Mouse (Mus musculus) heart, embryonic 14.5 days (tissue): Measurements from ENCODE around the gene Pvr. TPM values are rescaled to one million over a fixed set of nuclear protein-coding genes. Genes with fewer than 3 reads are reported as not detected.

Experiments
- ATAC-seq: fragments of 200-750 bp; cut with Nextera tagmentation; 2 replicates; pipeline ENCODE4 v1.8.0; 2017; ENCODE audit warnings: low read depth, moderate TSS enrichment; ENCODE audit not compliant: insufficient number of reproducible peaks, insufficient read depth, low FRiP score
- H3K27ac ChIP-seq, 2 experiments: fragments of 200-500 bp in 1 of 2; fragments of 300-500 bp in 1 of 2; sonication (generic) in 1 of 2; replicated peaks in 1 of 2; 2 replicates each; pipeline ENCODE4 v1.5.1; 2012 to 2014; ENCODE audit warnings: low read depth in 2 of 2, low read length in 2 of 2, control low read depth in 1 of 2, mild to moderate bottlenecking in 1 of 2, mixed read lengths in 1 of 2; ENCODE audit not compliant: control insufficient read depth in 1 of 2, insufficient read depth in 1 of 2
- H3K27me3 ChIP-seq: fragments of 300-500 bp; sonication (generic); 2 replicates; pipeline ENCODE4 v1.6.1; 2014; ENCODE audit warnings: mild to moderate bottlenecking, low read length, control low read depth; ENCODE audit not compliant: control insufficient read depth, insufficient read depth
- H3K36me3 ChIP-seq: fragments of 300-500 bp; sonication (generic); 2 replicates; pipeline ENCODE4 v1.6.1; 2014; ENCODE audit warnings: mild to moderate bottlenecking, control low read depth, low read length, mixed read lengths; ENCODE audit not compliant: control insufficient read depth, insufficient read depth
- H3K4me1 ChIP-seq, 2 experiments: fragments of 200-500 bp in 1 of 2; fragments of 300-500 bp in 1 of 2; sonication (generic) in 1 of 2; 2 replicates each; pipeline ENCODE4 v1.6.1; 2012 to 2014; ENCODE audit warnings: low read length in 2 of 2, control low read depth in 1 of 2, mixed read lengths in 1 of 2; ENCODE audit not compliant: control insufficient read depth in 2 of 2, insufficient read depth in 2 of 2
- H3K4me2 ChIP-seq: fragments of 300-500 bp; sonication (generic); 2 replicates; pipeline ENCODE4 v1.6.1; 2014; ENCODE audit warnings: mild to moderate bottlenecking, low read length
- H3K4me3 ChIP-seq, 2 experiments: fragments of 200-500 bp in 1 of 2; fragments of 300-500 bp in 1 of 2; sonication (generic) in 1 of 2; 2 replicates each; pipeline ENCODE4 v1.5.1; 2012 to 2014; ENCODE audit warnings: low read length in 2 of 2, mild to moderate bottlenecking in 2 of 2, control low read depth in 1 of 2, low read depth in 1 of 2, moderate library complexity in 1 of 2; ENCODE audit not compliant: control insufficient read depth in 1 of 2, insufficient read depth in 1 of 2
- H3K9ac ChIP-seq: fragments of 300-500 bp; sonication (generic); 2 replicates; pipeline ENCODE4 v1.6.1; 2014; ENCODE audit warnings: mild to moderate bottlenecking, low read length
- H3K9me3 ChIP-seq: fragments of 300-500 bp; sonication (generic); 2 replicates; pipeline ENCODE4 v1.6.1; 2016; ENCODE audit warnings: low read length, control low read depth; ENCODE audit not compliant: control insufficient read depth
- WGBS: fragments of 180-500 bp; shearing (Covaris S2); extraction: QIAGEN DNeasy Blood & Tissue Kit; methylation state at CpG from one replicate; pipeline ENCODE4 v1.1.7; 2014; 5-methylcytosine and 5-hydroxymethylcytosine counted together
- polyA plus RNA-seq: library from polyadenylated mRNA; unstranded; fragments of >200 nt; fragmentation: Nextera tagmentation; extraction: Ambion mirVana; gene quantifications from 2 replicates; pipeline ENCODE4 v1.2.1, GENCODE M21; 2014

Pvr gene
- polyA plus RNA-seq, 1 experiment from 2014 or later, result 12.7 TPM

DNA sequence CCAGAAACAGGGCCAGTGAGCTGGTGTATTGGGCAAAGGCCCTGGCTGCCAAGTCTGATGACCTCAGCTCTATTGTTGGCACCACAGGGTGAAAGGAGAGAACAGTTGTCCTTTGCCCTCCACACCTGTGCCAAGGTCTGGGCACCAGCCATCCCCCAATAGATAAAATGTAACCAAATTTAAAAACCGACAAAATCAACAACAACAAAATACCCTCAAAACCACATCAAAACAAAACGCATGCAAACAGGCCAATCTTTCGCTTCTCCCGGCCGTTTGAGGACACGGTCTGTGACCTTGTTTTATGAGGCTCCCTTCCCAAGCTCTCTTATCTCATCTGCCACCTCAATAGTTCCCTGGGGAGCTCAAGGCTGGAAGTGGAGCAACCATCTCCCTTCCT lies 54.5 kb downstream of the Pvr start:
- Histone ChIP-seq H3K9ac (no peak overlapping the region), H3K4me2 (no peak overlapping the region), H3K4me3 (no peak overlapping the region), H3K27ac (no peak overlapping the region), H3K4me1 (peaks cover 6 to 8% of the 10 kb centered on the region in 2 experiments; a peak in 3 of 4 replicates), H3K9me3 (no peaks in the 10 kb centered on the region), H3K36me3 (no peaks in the 10 kb centered on the region), H3K27me3 (no peaks in the 10 kb centered on the region)
- WGBS, result 72% methylated on average over 6 of the region's 6 CpGs
- ATAC-seq, result no peak

- Histone ChIP-seq H3K4me1 (peaks cover 4 to 5% of the 10 kb centered on the region in 2 experiments; a peak in 3 of 4 replicates), H3K27me3 (no peaks in the 10 kb centered on the region), H3K4me2 (no peak overlapping the region), H3K27ac (no peak overlapping the region), H3K4me3 (no peak overlapping the region), H3K9me3 (no peaks in the 10 kb centered on the region), H3K9ac (no peak overlapping the region), H3K36me3 (no peaks in the 10 kb centered on the region)
- 66% methylated on average over 8 of the region's 8 CpGs for WGBS
- ATAC-seq, result no peak
Observed at GRCm38 (mm10) chr7:19865246-19866036, 55.5 kb downstream of the Pvr start.

GRCm38 (mm10) chr7:19864241-19864640 lies 56.7 kb downstream of the Pvr start:
- 44% methylated on average over 2 of the region's 2 CpGs for WGBS
- peaks cover 4 to 5% of the 10 kb centered on the region in 2 experiments; a peak in 3 of 4 replicates for H3K4me1 ChIP-seq
- no peak for ATAC-seq

DNA sequence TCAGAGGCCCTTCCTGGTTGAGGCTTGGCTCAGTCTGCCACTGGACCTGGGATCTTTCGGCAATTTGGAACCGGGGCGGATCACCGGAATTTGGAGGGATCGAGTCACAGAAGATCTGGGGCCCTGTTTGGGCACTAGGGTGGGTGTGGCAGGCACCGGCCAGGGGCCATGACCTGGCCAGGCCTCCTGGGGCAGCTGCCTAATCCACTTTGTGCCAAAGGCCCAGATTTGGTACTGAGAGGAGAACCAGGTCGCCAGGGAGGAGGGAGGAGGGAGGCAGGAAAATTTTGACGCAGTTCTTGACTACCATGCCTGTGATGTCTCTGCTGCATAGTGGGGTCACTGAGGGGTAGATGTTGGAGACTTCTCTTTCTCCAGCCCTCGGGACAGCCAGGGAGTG lies 59.8 kb downstream of the Pvr start, which contains the start of gene Ceacam16:
Gene Ceacam16, minus strand, starts transcription at position 101 of the 400 bp plus-strand sequence.
- Histone ChIP-seq H3K27me3 (0 out of 2 replicates have a peak, but pooled peaks cover 6% of the 10 kb centered on the region), H3K4me3 (no peak within 1 kb of the TSS), H3K4me2 (no peak within 1 kb of the TSS), H3K9ac (no peak within 1 kb of the TSS), H3K36me3 (no peaks in the 10 kb centered on the region), H3K27ac (no peak within 1 kb of the TSS), H3K4me1 (peaks cover 4 to 5% of the 10 kb centered on the region in 2 experiments; a peak in 3 of 4 replicates), H3K9me3 (no peaks in the 10 kb centered on the region)
- ATAC-seq, result no peak
- WGBS, result 77% methylated on average over 9 of the region's 9 CpGs

More at GRCm38 (mm10) chr7:19864241-19864640, 56.7 kb downstream of the Pvr start:
- Histone ChIP-seq H3K9ac (no peak overlapping the region), H3K9me3 (no peaks in the 10 kb centered on the region), H3K4me3 (no peak overlapping the region), H3K4me2 (no peak overlapping the region), H3K27ac (no peak overlapping the region), H3K27me3 (no peaks in the 10 kb centered on the region), H3K36me3 (no peaks in the 10 kb centered on the region)

DNA sequence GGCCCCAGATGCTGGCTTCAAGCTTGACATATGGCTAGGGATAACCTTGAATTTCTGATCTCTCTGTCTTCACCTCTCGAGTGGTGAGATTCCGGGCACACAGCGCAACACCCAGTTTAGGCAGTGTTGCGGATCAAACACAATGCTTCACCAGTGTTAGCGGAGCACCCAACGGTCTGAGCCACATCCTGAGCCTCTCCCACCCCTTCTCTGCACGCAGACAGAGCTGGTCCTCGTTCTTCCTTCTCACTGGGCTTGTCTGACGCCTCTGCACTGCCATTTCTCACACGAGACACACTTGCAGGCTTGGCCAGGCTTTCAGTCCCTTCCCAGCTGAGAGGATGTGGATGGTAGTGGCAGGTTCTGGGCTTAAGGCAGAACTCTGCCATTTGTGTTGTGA lies 61.2 kb downstream of the Pvr start:
- H3K27me3 ChIP-seq, result peaks cover 7% of the 10 kb centered on the region; the same call in 1 of the 2 replicates
- H3K27ac ChIP-seq, result no peak overlapping the region
- H3K4me2 ChIP-seq, result no peak overlapping the region
- H3K4me1 ChIP-seq, result no peaks in the 10 kb centered on the region
- 51% methylated on average over 10 of the region's 10 CpGs for WGBS
- no peak overlapping the region for H3K4me3 ChIP-seq
- H3K36me3 ChIP-seq, result no peaks in the 10 kb centered on the region
- no peak overlapping the region for H3K9ac ChIP-seq
- no peak for ATAC-seq
- H3K9me3 ChIP-seq, result no peaks in the 10 kb centered on the region

DNA sequence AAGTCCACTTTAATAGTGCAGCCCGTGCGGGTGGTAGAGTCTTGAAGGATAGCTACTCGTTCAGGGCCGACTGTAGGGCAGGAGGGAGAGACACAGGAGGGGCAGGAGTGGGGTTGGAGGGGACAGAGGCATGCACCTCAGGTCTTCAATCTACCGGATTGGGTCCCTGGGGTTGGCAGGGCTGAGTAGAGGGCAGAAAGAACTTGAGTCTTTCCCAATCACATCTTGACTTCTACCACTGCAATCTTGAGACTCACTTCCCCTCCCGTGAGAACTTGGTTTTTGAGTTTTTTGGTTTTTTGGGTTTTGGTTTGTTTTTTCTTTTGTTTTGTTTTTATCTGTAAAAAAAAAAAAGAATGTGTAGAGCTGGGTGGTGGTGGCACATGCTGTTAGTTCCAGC lies 64.7 kb downstream of the Pvr start:
- ATAC-seq, result no peak
- no peaks in the 10 kb centered on the region for H3K4me1 ChIP-seq
- H3K9ac ChIP-seq, result no peak overlapping the region
- H3K9me3 ChIP-seq, result no peaks in the 10 kb centered on the region
- 79% methylated on average over 6 of the region's 6 CpGs for WGBS
- H3K4me3 ChIP-seq, result no peak overlapping the region
- no peak overlapping the region for H3K4me2 ChIP-seq
- no peak overlapping the region for H3K27ac ChIP-seq
- H3K36me3 ChIP-seq, result no peaks in the 10 kb centered on the region
- H3K27me3 ChIP-seq, result peaks cover 35% of the 10 kb centered on the region

DNA sequence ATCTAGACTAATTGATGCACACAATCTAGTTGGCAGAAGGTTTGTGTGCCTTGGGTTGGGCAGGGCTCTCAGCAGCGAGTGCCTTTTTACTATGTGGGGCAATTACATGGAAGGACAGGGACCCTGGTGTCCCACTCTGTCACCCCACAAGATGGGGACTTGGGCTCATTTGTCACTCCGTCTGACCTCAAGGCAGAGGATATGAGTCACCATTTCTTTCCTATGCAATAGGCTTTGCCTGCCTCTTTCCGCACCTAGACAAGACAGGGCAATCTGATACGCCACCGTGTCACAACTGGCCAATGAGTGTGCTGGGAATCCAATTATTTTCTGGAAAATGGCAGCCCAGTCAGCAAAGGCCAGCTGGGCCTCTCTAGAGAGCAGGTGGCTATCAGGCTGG lies 65.3 kb downstream of the Pvr start:
- H3K9me3 ChIP-seq, result no peaks in the 10 kb centered on the region
- H3K27ac ChIP-seq, result no peak overlapping the region
- ATAC-seq, result no peak
- 56% methylated on average over 5 of the region's 5 CpGs for WGBS
- peaks cover 40% of the 10 kb centered on the region for H3K27me3 ChIP-seq
- no peaks in the 10 kb centered on the region for H3K4me1 ChIP-seq
- H3K36me3 ChIP-seq, result no peaks in the 10 kb centered on the region
- no peak overlapping the region for H3K4me3 ChIP-seq
- no peak overlapping the region for H3K4me2 ChIP-seq
- no peak overlapping the region for H3K9ac ChIP-seq
